Mouse (Mus musculus) embryo, embryonic 10 days (tissue): ENCODE measurements around the gene Opa3.

Experiments
- DNase-seq: peaks from one replicate; pipeline ENCODE4 v3.0.0-alpha.2; 2015; ENCODE audit warnings: low spot score

Opa3 gene

DNA sequence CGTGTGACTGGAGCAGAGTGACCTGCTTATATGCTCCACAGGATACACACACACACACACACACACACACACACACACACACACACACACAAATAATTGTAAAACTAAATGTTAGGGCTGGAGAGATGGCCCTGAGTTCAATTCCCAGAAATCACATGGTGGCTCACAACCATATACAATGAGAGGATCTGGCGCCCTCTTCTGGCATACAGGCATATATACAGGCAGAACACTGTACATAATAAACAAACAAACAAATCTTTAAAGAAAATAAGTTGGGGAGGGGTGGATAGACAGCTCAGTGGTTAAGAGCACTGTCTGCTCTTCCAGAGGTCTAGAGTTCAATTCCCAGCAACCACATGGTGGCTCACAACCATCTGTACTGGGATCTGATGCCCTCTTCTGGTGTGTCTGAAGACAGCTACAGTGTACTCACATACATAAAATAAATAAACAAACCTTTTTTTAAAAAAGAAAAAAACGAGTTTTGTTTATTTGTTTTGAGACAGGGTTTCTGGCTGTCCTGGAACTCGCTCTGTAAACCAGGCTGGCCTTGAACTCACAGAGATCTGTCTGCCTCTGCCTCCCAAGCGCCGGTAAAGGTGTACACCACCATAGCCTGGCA is 53.7 kb downstream of the Opa3 start:
- DNase-seq = peak; percentile 56

GRCm38 (mm10) chr7:19282385-19282784 is 54.3 kb downstream of the Opa3 start, which contains the start of gene Rtn2:
Gene Rtn2 (plus strand): TSS chr7:19282624.
- peak; percentile 83 for DNase-seq

- DNase-seq = peak; percentile 71
These were observed 54.8 kb downstream of the Opa3 start for GRCm38 (mm10) chr7:19282791-19283405.

GRCm38 (mm10) chr7:19283406-19283804 is 55.3 kb downstream of the Opa3 start:
- DNase-seq = no peak

GRCm38 (mm10) chr7:19284763-19285162 is 56.6 kb downstream of the Opa3 start:
- DNase-seq = peak; percentile 81

GRCm38 (mm10) chr7:19290969-19291596 is 62.9 kb downstream of the Opa3 start:
- DNase-seq = peak; percentile 50

DNA sequence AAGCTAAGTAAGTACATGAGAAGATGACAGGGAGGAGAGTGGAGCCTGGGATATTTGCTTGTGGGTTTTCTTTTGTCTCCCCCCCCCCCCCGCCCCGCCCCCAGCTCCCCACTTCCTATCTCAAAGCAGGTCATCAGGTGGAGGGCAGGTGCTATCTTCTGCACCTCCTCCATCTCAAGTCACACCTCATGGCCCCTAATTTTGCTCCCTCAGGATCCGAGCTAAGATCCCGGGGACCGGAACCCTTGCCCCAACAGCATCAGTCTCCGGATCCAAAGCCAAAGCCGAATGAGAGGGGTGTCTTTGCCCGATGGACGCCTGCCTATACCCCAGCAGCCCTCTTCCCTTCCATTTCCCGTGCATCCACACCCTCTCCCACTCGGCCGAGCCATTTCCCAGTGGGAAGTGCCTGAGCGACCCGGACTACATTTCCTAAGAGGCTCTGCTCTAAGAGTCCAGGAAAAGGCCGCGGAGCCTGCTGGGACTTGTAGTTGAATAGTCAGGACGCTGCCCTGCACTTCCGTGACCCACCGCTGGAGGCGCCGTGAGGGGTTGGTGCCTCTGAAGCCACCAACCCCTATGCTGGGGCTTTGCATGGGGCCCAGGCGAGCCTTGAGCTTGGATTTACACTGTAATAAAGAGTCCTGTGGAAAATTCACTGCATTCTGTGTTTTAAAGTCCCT is 67.5 kb downstream of the Opa3 start:
- DNase-seq = peak; percentile 97

GRCm38 (mm10) chr7:19297034-19297433 is 68.9 kb downstream of the Opa3 start:
- no peak for DNase-seq

DNA sequence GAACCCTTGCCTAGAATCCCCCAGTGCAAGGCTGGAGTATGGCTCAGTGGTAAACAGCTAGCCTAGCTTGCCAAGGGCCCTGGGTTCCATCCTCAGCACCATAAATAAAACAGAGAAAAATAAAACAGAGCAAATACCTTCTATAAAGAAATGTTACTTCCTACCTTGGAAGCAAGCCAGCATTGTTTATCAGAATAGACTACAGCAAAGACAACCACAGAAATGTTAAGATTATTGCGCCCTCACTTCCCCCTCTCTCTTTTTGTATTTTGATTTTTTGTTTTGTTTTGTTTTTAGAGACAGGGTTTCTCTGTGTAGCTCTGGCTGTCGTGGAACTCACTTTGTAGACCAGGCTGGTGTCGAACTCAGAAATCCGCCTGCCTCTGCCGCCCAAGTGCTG is 69.7 kb downstream of the Opa3 start:
- DNase-seq = no peak

DNA sequence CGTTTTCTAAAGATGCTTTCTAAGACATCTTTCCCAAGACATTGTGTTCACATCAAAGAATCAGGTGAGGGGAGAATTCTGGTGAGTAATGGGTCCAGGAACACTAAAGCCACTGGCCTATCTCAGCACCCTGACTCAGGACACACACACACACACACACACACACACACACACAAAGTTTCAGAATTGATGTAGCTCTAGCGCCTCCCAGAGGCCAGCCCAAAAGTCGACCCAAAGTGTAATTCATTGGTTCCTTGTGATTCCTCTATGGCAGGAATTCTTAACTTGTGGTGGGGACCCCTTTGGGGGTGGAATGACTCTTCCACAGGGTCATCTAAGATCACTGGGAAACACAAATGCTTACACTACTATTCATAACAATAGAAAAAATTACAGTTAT is 71.1 kb downstream of the Opa3 start:
- peak; percentile 47 for DNase-seq

- peak; percentile 91 for DNase-seq
These were observed 72.6 kb downstream of the Opa3 start for GRCm38 (mm10) chr7:19300501-19301421.

DNA sequence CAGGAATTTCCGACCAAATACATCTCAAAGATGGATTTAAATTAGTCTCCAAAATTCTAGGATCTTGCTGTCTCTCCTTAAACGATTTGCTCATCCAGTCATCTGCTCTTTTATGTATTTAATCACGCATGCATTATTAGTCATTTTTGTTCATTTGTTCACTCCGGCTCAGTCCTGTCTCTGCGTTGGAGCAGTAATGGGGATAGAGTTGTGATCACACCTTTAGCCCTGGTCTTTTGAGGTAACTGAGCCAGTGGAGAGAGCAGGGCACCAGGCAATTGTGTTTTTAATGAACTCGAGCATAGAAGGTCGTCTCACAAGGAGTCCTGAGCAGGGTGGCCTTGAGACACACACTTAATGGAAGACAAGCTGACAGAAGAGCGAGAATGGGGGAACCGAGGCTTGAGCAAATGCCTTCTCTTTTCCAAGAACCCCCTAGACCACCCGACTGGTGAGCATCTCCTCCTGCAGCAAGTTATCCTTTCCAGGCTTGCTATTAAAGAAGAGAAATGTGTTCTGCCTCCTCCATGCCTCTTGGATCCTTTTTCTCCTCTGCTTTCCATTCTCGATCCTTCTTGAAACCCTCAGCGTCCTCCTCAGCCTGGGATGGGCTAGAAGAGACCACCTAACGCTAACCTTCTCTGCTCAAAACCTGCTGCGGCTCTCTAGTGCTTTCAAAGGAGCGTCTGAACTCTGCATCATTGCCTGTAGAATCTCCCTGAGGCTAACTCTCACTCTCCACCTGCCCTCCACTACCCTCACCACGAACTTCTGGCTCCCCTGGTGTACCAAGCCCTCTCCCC is 73.5 kb downstream of the Opa3 start:
- no peak for DNase-seq

GRCm38 (mm10) chr7:19302264-19303045 is 74.3 kb downstream of the Opa3 start:
- DNase-seq = no peak

DNA sequence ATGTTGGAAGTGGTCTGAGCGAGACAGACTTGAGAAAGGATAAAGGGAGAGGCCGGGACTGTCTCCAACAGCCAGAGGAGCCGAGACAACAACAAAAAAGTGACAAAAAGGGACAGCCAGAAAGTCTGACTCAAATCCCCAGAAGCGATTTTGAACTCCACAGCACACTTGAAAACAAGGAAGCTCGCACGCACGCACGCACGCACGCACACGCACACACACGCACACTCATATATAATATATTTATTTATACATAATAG is 74.8 kb downstream of the Opa3 start:
- DNase-seq = no peak

- peak; percentile 85 for DNase-seq
These were observed 75.6 kb downstream of the Opa3 start for GRCm38 (mm10) chr7:19303770-19304169.

DNA sequence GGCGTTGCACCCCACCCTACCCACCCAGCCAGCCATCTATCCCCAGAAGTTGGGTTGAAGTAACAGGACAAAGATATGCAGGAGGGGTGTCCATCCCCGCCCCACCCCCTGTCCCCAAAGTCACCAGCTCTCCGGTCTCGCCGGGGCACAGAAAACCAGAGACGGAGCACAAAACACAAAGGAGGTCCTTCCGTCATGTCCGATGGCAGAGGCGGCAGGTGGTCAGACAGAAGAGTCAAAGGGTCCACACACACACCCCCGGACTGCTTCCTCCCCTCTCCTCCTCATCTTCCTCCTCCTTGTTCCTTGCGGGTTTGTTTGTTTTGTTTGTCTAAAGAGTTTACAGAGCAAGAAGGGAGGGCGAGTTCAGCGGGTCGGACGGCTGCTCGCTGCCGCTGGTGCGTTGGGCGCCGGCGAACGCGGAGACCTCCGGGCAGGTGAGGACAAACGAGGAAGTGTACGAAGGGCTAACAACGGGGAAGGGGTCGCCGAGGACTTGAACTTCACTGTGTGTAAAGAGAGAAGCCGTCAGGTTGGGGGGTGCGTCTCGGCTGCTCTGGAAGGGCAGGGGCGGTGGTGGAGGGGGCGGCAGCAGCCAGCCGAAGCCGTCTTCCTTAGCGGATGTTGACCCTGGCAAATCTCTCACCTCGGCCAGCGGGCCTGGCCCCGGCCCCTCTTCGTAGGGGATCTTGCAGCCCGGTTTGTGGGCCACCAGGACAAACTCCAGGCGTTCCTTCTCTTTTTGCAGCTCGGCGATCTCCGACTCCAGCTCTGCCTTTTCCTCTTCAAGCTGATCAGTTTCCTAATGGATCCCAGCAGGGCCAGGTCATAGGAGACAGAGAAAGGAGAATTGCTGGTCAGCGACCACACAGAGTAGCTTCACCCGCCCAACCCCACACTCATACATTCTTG is 76.6 kb downstream of the Opa3 start:
- DNase-seq = no peak

- DNase-seq = no peak
These were observed 77.2 kb downstream of the Opa3 start for GRCm38 (mm10) chr7:19305413-19305735.
